Mouse (Mus musculus): ENCODE results near the gene Sel1l. TPM values are rescaled to one million over a fixed set of nuclear protein-coding genes. Genes with fewer than 3 reads are reported as not detected.

Gene Sel1l
- polyA plus RNA-seq, 1 experiment, result 91.4 TPM

- H3K4me1 ChIP-seq (ENCODE audit: control insufficient read depth, insufficient read depth, low read length), result no peaks in the 10 kb centered on the region
- H3K4me3 ChIP-seq (ENCODE audit: insufficient read depth, low read length), result no peak overlapping the region
- H3K27ac ChIP-seq (ENCODE audit: insufficient read depth, low read depth, low read length), result no peak overlapping the region
- TF ChIP-seq CTCF (IDR thresholded peaks at IDR 0.05; ENCODE audit: low read depth, low read length), result no peak
- no peak for TF ChIP-seq POLR2A (IDR thresholded peaks at IDR 0.05; ENCODE audit: borderline replicate concordance, low read depth, low read length)
Measured at GRCm38 (mm10) chr12:91831410-91831809, 17.5 kb downstream of the Sel1l start.

- no peak overlapping the region for H3K27ac ChIP-seq (ENCODE audit: insufficient read depth, low read depth, low read length)
- no peaks in the 10 kb centered on the region for H3K4me1 ChIP-seq (ENCODE audit: control insufficient read depth, insufficient read depth, low read length)
- no peak overlapping the region for H3K4me3 ChIP-seq (ENCODE audit: insufficient read depth, low read length)
- no peak for TF ChIP-seq CTCF (IDR thresholded peaks at IDR 0.05; ENCODE audit: low read depth, low read length)
- TF ChIP-seq POLR2A (IDR thresholded peaks at IDR 0.05; ENCODE audit: borderline replicate concordance, low read depth, low read length), result no peak
Measured at GRCm38 (mm10) chr12:91820461-91820860, 28.5 kb downstream of the Sel1l start.

GRCm38 (mm10) chr12:91818726-91819125 is 30.2 kb downstream of the Sel1l start:
- Histone ChIP-seq H3K27ac (ENCODE audit: insufficient read depth, low read depth, low read length) (no peak overlapping the region), H3K4me1 (ENCODE audit: control insufficient read depth, insufficient read depth, low read length) (no peaks in the 10 kb centered on the region), H3K4me3 (ENCODE audit: insufficient read depth, low read length) (no peak overlapping the region)
- TF ChIP-seq CTCF (IDR thresholded peaks at IDR 0.05; ENCODE audit: low read depth, low read length) (no peak), POLR2A (IDR thresholded peaks at IDR 0.05; ENCODE audit: borderline replicate concordance, low read depth, low read length) (no peak)

- H3K4me3 ChIP-seq (ENCODE audit: insufficient read depth, low read length), result no peak overlapping the region
- H3K27ac ChIP-seq (ENCODE audit: insufficient read depth, low read depth, low read length), result no peak overlapping the region
- TF ChIP-seq CTCF (IDR thresholded peaks at IDR 0.05; ENCODE audit: low read depth, low read length) (peak; percentile 53), POLR2A (IDR thresholded peaks at IDR 0.05; ENCODE audit: borderline replicate concordance, low read depth, low read length) (no peak)
- no peaks in the 10 kb centered on the region for H3K4me1 ChIP-seq (ENCODE audit: control insufficient read depth, insufficient read depth, low read length)
Measured at GRCm38 (mm10) chr12:91815990-91816389, 33.0 kb downstream of the Sel1l start.

- no peaks in the 10 kb centered on the region for H3K4me1 ChIP-seq (ENCODE audit: control insufficient read depth, insufficient read depth, low read length)
- H3K4me3 ChIP-seq (ENCODE audit: insufficient read depth, low read length), result no peak overlapping the region
- TF ChIP-seq CTCF (IDR thresholded peaks at IDR 0.05; ENCODE audit: low read depth, low read length) (no peak), POLR2A (IDR thresholded peaks at IDR 0.05; ENCODE audit: borderline replicate concordance, low read depth, low read length) (no peak)
- no peak overlapping the region for H3K27ac ChIP-seq (ENCODE audit: insufficient read depth, low read depth, low read length)
Measured at GRCm38 (mm10) chr12:91815552-91815951, 33.4 kb downstream of the Sel1l start.

GRCm38 (mm10) chr12:91808911-91809310 is 40.0 kb downstream of the Sel1l start:
- Histone ChIP-seq H3K4me3 (ENCODE audit: insufficient read depth, low read length) (no peak overlapping the region), H3K4me1 (ENCODE audit: control insufficient read depth, insufficient read depth, low read length) (no peaks in the 10 kb centered on the region), H3K27ac (ENCODE audit: insufficient read depth, low read depth, low read length) (no peak overlapping the region)
- no peak for TF ChIP-seq POLR2A (IDR thresholded peaks at IDR 0.05; ENCODE audit: borderline replicate concordance, low read depth, low read length)
- TF ChIP-seq CTCF (IDR thresholded peaks at IDR 0.05; ENCODE audit: low read depth, low read length), result no peak

- no peak overlapping the region for H3K4me3 ChIP-seq (ENCODE audit: insufficient read depth, low read length)
- no peak overlapping the region for H3K27ac ChIP-seq (ENCODE audit: insufficient read depth, low read depth, low read length)
- H3K4me1 ChIP-seq (ENCODE audit: control insufficient read depth, insufficient read depth, low read length), result peaks cover 8% of the 10 kb centered on the region
- TF ChIP-seq CTCF (IDR thresholded peaks at IDR 0.05; ENCODE audit: low read depth, low read length), result no peak
- TF ChIP-seq POLR2A (IDR thresholded peaks at IDR 0.05; ENCODE audit: borderline replicate concordance, low read depth, low read length), result no peak
Measured at GRCm38 (mm10) chr12:91807761-91808160, 41.2 kb downstream of the Sel1l start.

- H3K4me3 ChIP-seq (ENCODE audit: insufficient read depth, low read length), result no peak overlapping the region
- H3K4me1 ChIP-seq (ENCODE audit: control insufficient read depth, insufficient read depth, low read length), result peaks cover 13% of the 10 kb centered on the region
- no peak overlapping the region for H3K27ac ChIP-seq (ENCODE audit: insufficient read depth, low read depth, low read length)
- no peak for TF ChIP-seq CTCF (IDR thresholded peaks at IDR 0.05; ENCODE audit: low read depth, low read length)
- no peak for TF ChIP-seq POLR2A (IDR thresholded peaks at IDR 0.05; ENCODE audit: borderline replicate concordance, low read depth, low read length)
Measured at GRCm38 (mm10) chr12:91807095-91807494, 41.9 kb downstream of the Sel1l start.

GRCm38 (mm10) chr12:91804262-91804661 is 44.7 kb downstream of the Sel1l start:
- H3K27ac ChIP-seq (ENCODE audit: insufficient read depth, low read depth, low read length), result no peak overlapping the region
- no peak overlapping the region for H3K4me3 ChIP-seq (ENCODE audit: insufficient read depth, low read length)
- TF ChIP-seq CTCF (IDR thresholded peaks at IDR 0.05; ENCODE audit: low read depth, low read length), result no peak
- TF ChIP-seq POLR2A (IDR thresholded peaks at IDR 0.05; ENCODE audit: borderline replicate concordance, low read depth, low read length), result no peak
- peaks cover 13% of the 10 kb centered on the region for H3K4me1 ChIP-seq (ENCODE audit: control insufficient read depth, insufficient read depth, low read length)

- Histone ChIP-seq H3K4me1 (ENCODE audit: control insufficient read depth, insufficient read depth, low read length) (peaks cover 13% of the 10 kb centered on the region), H3K27ac (ENCODE audit: insufficient read depth, low read depth, low read length) (no peak overlapping the region), H3K4me3 (ENCODE audit: insufficient read depth, low read length) (no peak overlapping the region)
- TF ChIP-seq POLR2A (IDR thresholded peaks at IDR 0.05; ENCODE audit: borderline replicate concordance, low read depth, low read length) (no peak), CTCF (IDR thresholded peaks at IDR 0.05; ENCODE audit: low read depth, low read length) (no peak)
Measured at GRCm38 (mm10) chr12:91803207-91803932, 45.6 kb downstream of the Sel1l start.

All from bone marrow macrophage, adult 2 months (primary cell).